Mouse (Mus musculus) heart, adult 2 months (tissue): ENCODE measurements around the gene Nmur1.

ENCODE experiments used
- EP300 ChIP-seq: fragments of 200-500 bp; IDR thresholded peaks from 2 replicates; pipeline ENCODE4 v1.6.1; 2011; ENCODE audit warnings: low read depth, low read length, control low read depth; ENCODE audit not compliant: insufficient read depth
- POLR2A ChIP-seq: fragments of 200-500 bp; IDR thresholded peaks from 2 replicates; pipeline ENCODE4 v1.6.1; 2011; ENCODE audit warnings: mild to moderate bottlenecking, low read depth, low read length, control low read depth; ENCODE audit not compliant: insufficient read depth

- TF ChIP-seq POLR2A (no peak), EP300 (no peak)
These were observed 7.3 kb upstream of the Nmur1 start for GRCm38 (mm10) chr1:86433359-86433758.
